Mouse (Mus musculus): ENCODE results near the gene Sytl1.

DNA sequence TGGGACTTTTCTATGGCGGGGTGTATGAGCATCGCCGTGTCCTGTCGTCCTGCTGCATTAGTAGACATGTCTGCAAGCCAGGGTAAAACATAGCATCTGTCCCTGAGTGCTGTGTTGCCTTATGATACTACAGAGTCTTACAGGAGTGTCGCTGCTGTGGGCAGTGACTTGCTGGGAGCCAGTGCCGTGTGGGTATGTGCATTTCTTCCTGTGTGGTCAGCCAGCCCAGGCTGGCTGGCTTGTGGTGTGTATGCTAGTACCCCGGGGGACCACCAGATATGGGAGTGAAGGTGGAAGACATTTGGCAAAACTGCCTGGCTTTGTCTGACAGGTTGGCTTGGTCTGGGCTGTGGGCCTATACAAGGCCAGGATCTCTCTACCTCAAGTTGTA lies 543 bp downstream of the Sytl1 start:
- TF ChIP-seq CTCF (IDR thresholded peaks at IDR 0.05; ENCODE audit: low read depth, low read length) (no peak), POLR2A (IDR thresholded peaks at IDR 0.05; ENCODE audit: borderline replicate concordance, low read depth, low read length) (no peak)

Measured in bone marrow macrophage, adult 2 months (primary cell).